Mouse (Mus musculus) embryonic facial prominence, embryonic 15.5 days (tissue): ENCODE results near the gene Ciita. TPM values are rescaled to one million over a fixed set of nuclear protein-coding genes. Genes with fewer than 3 reads are reported as not detected.

Experiments used
- ATAC-seq: fragments of 200-750 bp; cut with Nextera tagmentation; 2 replicates; pipeline ENCODE4 v1.8.0; 2017; ENCODE audit warnings: low read depth, moderate TSS enrichment; ENCODE audit not compliant: insufficient number of reproducible peaks, low FRiP score, low TSS enrichment
- H3K27ac ChIP-seq: fragments of 300-500 bp; sonication (generic); replicated peaks from 2 replicates; pipeline ENCODE4 v1.5.1; 2015; ENCODE audit warnings: mild to moderate bottlenecking, inconsistent platforms
- H3K27me3 ChIP-seq: fragments of 300-500 bp; sonication (generic); 2 replicates; pipeline ENCODE4 v1.6.1; 2015; ENCODE audit warnings: inconsistent platforms
- H3K36me3 ChIP-seq: fragments of 300-500 bp; sonication (generic); 2 replicates; pipeline ENCODE4 v1.6.1; 2015; ENCODE audit warnings: mild to moderate bottlenecking, inconsistent platforms
- H3K4me1 ChIP-seq: fragments of 300-500 bp; sonication (generic); 2 replicates; pipeline ENCODE4 v1.6.1; 2015; ENCODE audit warnings: inconsistent platforms
- H3K4me2 ChIP-seq: fragments of 300-500 bp; sonication (generic); replicated peaks from 2 replicates; pipeline ENCODE4 v1.6.1; 2015; ENCODE audit warnings: mild to moderate bottlenecking, inconsistent platforms
- H3K4me3 ChIP-seq: fragments of 300-500 bp; sonication (generic); replicated peaks from 2 replicates; pipeline ENCODE4 v1.5.1; 2015; ENCODE audit warnings: mild to moderate bottlenecking, inconsistent platforms
- H3K9ac ChIP-seq: fragments of 300-500 bp; sonication (generic); 2 replicates; pipeline ENCODE4 v1.6.1; 2015; ENCODE audit warnings: inconsistent platforms
- H3K9me3 ChIP-seq: fragments of 300-500 bp; sonication (generic); replicated peaks from 2 replicates; pipeline ENCODE4 v1.6.1; 2016; ENCODE audit warnings: inconsistent platforms
- WGBS: fragments of 180-500 bp; shearing (Covaris S2); methylation state at CpG from one replicate; pipeline ENCODE4 v1.1.7; 2015; 5-methylcytosine and 5-hydroxymethylcytosine counted together
- polyA plus RNA-seq: library from polyadenylated mRNA; unstranded; fragments of >200 nt; fragmentation: Nextera tagmentation; extraction: Ambion mirVana; gene quantifications from 2 replicates; pipeline ENCODE4 v1.2.1, GENCODE M21; 2015

The Ciita gene
- polyA plus RNA-seq, 1 experiment from 2014 or later, result 0.45 TPM

GRCm38 (mm10) chr16:10448931-10449330, 30.9 kb upstream of the Ciita start:
- Histone ChIP-seq H3K9ac (no peak overlapping the region), H3K27me3 (no peaks in the 10 kb centered on the region), H3K4me2 (no peak overlapping the region), H3K27ac (no peak overlapping the region), H3K4me3 (no peak overlapping the region), H3K4me1 (peaks cover 17% of the 10 kb centered on the region), H3K9me3 (no peaks in the 10 kb centered on the region), H3K36me3 (no peaks in the 10 kb centered on the region)
- ATAC-seq, result no peak
- 86% methylated on average over 9 of the region's 9 CpGs for WGBS

GRCm38 (mm10) chr16:10451906-10452305, 28.0 kb upstream of the Ciita start:
- H3K4me1 ChIP-seq, result peaks cover 9% of the 10 kb centered on the region
- H3K4me3 ChIP-seq, result no peak overlapping the region
- H3K27me3 ChIP-seq, result no peaks in the 10 kb centered on the region
- 83% methylated on average over 2 of the region's 2 CpGs for WGBS
- H3K9ac ChIP-seq, result no peak overlapping the region
- H3K36me3 ChIP-seq, result no peaks in the 10 kb centered on the region
- H3K27ac ChIP-seq, result no peak overlapping the region
- no peaks in the 10 kb centered on the region for H3K9me3 ChIP-seq
- no peak overlapping the region for H3K4me2 ChIP-seq
- ATAC-seq, result no peak

GRCm38 (mm10) chr16:10452445-10452896, 27.4 kb upstream of the Ciita start:
- Histone ChIP-seq H3K9me3 (no peaks in the 10 kb centered on the region), H3K4me1 (peaks cover 5% of the 10 kb centered on the region), H3K27ac (no peak overlapping the region), H3K27me3 (no peaks in the 10 kb centered on the region), H3K4me3 (no peak overlapping the region), H3K4me2 (no peak overlapping the region), H3K36me3 (no peaks in the 10 kb centered on the region), H3K9ac (no peak overlapping the region)
- peak; percentile 55 for ATAC-seq
- WGBS, result 60% methylated on average over 8 of the region's 8 CpGs

- no peak for ATAC-seq
- no peaks in the 10 kb centered on the region for H3K4me1 ChIP-seq
- H3K27ac ChIP-seq, result no peak overlapping the region
- no peak overlapping the region for H3K9ac ChIP-seq
- H3K9me3 ChIP-seq, result no peaks in the 10 kb centered on the region
- H3K36me3 ChIP-seq, result no peaks in the 10 kb centered on the region
- no peak overlapping the region for H3K4me3 ChIP-seq
- no peak overlapping the region for H3K4me2 ChIP-seq
- no peaks in the 10 kb centered on the region for H3K27me3 ChIP-seq
- WGBS, result 75% methylated on average over 6 of the region's 6 CpGs
Observed at GRCm38 (mm10) chr16:10453872-10454582, 25.8 kb upstream of the Ciita start.

GRCm38 (mm10) chr16:10454583-10454974, 25.3 kb upstream of the Ciita start:
- 35% methylated on average over 3 of the region's 3 CpGs for WGBS
- no peaks in the 10 kb centered on the region for H3K27me3 ChIP-seq
- H3K4me2 ChIP-seq, result no peak overlapping the region

GRCm38 (mm10) chr16:10460188-10460587, 19.7 kb upstream of the Ciita start:
- no peaks in the 10 kb centered on the region for H3K4me1 ChIP-seq
- H3K4me2 ChIP-seq, result no peak overlapping the region
- no peaks in the 10 kb centered on the region for H3K27me3 ChIP-seq
- no peak for ATAC-seq
- H3K36me3 ChIP-seq, result no peaks in the 10 kb centered on the region
- H3K9ac ChIP-seq, result no peak overlapping the region
- H3K4me3 ChIP-seq, result no peak overlapping the region
- H3K9me3 ChIP-seq, result no peaks in the 10 kb centered on the region
- 71% methylated on average over 2 of the region's 2 CpGs for WGBS
- H3K27ac ChIP-seq, result no peak overlapping the region

More at GRCm38 (mm10) chr16:10454583-10454974, 25.3 kb upstream of the Ciita start:
- Histone ChIP-seq H3K4me3 (no peak overlapping the region), H3K36me3 (no peaks in the 10 kb centered on the region), H3K9ac (no peak overlapping the region), H3K9me3 (no peaks in the 10 kb centered on the region), H3K4me1 (no peaks in the 10 kb centered on the region), H3K27ac (no peak overlapping the region)
- ATAC-seq, result no peak

- WGBS, result 91% methylated on average over 2 of the region's 2 CpGs
- Histone ChIP-seq H3K4me3 (no peak overlapping the region), H3K36me3 (no peaks in the 10 kb centered on the region), H3K9ac (no peak overlapping the region), H3K4me1 (no peaks in the 10 kb centered on the region), H3K27ac (no peak overlapping the region), H3K9me3 (no peaks in the 10 kb centered on the region), H3K4me2 (no peak overlapping the region), H3K27me3 (no peaks in the 10 kb centered on the region)
- no peak for ATAC-seq
Observed at GRCm38 (mm10) chr16:10461178-10461577, 18.7 kb upstream of the Ciita start.

GRCm38 (mm10) chr16:10465011-10465681, 14.7 kb upstream of the Ciita start:
- Histone ChIP-seq H3K36me3 (no peaks in the 10 kb centered on the region), H3K27me3 (no peaks in the 10 kb centered on the region), H3K9me3 (no peaks in the 10 kb centered on the region), H3K4me1 (no peaks in the 10 kb centered on the region), H3K27ac (no peak overlapping the region), H3K4me2 (no peak overlapping the region), H3K9ac (no peak overlapping the region), H3K4me3 (no peak overlapping the region)
- ATAC-seq, result no peak
- WGBS, result 13% methylated on average over 4 of the region's 4 CpGs

GRCm38 (mm10) chr16:10467391-10468107, 12.3 kb upstream of the Ciita start:
- H3K27ac ChIP-seq, result no peak overlapping the region
- H3K4me3 ChIP-seq, result no peak overlapping the region
- no peaks in the 10 kb centered on the region for H3K36me3 ChIP-seq
- H3K27me3 ChIP-seq, result no peaks in the 10 kb centered on the region
- 21% methylated on average over 11 of the region's 11 CpGs for WGBS
- no peaks in the 10 kb centered on the region for H3K4me1 ChIP-seq
- H3K9ac ChIP-seq, result no peak overlapping the region
- no peak overlapping the region for H3K4me2 ChIP-seq
- ATAC-seq, result no peak
- H3K9me3 ChIP-seq, result no peaks in the 10 kb centered on the region

- Histone ChIP-seq H3K4me3 (no peak overlapping the region), H3K4me2 (no peak overlapping the region), H3K36me3 (no peaks in the 10 kb centered on the region), H3K4me1 (no peaks in the 10 kb centered on the region), H3K9ac (no peak overlapping the region), H3K9me3 (no peaks in the 10 kb centered on the region), H3K27me3 (no peaks in the 10 kb centered on the region), H3K27ac (no peak overlapping the region)
- ATAC-seq, result no peak
- WGBS, result 56% methylated on average over 1 of the region's 1 CpGs
Observed at GRCm38 (mm10) chr16:10468201-10468600, 11.7 kb upstream of the Ciita start.

GRCm38 (mm10) chr16:10471950-10472349, 7.9 kb upstream of the Ciita start:
- WGBS, result 79% methylated on average over 3 of the region's 3 CpGs
- H3K4me3 ChIP-seq, result no peak overlapping the region
- no peaks in the 10 kb centered on the region for H3K36me3 ChIP-seq
- ATAC-seq, result no peak
- H3K4me1 ChIP-seq, result no peaks in the 10 kb centered on the region
- H3K9me3 ChIP-seq, result no peaks in the 10 kb centered on the region
- H3K9ac ChIP-seq, result no peak overlapping the region
- no peak overlapping the region for H3K27ac ChIP-seq
- no peak overlapping the region for H3K4me2 ChIP-seq
- H3K27me3 ChIP-seq, result no peaks in the 10 kb centered on the region
